Mouse (Mus musculus): Measurements from ENCODE around the gene Snx9. TPM values are rescaled to one million over a fixed set of nuclear protein-coding genes. Genes with fewer than 3 reads are reported as not detected.

Gene Snx9
- total RNA-seq, 4 experiments from 2014 or later = 14.5 to 16.2 (median 15.0) TPM

DNA sequence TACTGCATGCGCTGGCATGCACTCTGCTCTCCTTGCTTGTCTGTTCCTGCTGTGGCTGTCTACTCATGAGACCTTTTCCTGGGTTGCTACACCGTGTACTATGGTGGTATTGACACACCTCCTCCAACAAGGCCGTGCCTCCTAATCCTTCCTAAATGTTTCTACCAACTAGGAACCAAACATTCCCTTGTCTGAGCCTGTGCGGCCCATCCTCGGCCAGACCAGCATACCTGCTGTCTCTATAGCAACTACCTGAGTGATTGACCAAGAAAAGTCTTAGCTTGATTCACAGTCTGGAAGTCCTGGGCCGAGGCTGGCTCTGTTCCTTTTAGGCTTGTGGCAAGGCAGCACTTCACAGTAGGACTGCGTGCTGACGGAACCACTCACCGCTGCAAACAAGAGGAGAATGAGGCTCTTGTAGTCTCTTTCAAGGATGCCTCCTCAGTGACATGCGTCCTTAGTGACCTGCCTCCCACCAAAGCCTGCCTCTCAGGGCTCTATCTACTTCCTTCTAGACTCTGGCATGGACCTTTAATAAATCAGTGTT lies 36.6 kb downstream of the Snx9 start:
- no peak for DNase-seq (ENCODE audit: low spot score in 2 of 2)

- DNase-seq (ENCODE audit: low spot score in 2 of 2) = no peak
These were observed 37.7 kb downstream of the Snx9 start for GRCm38 (mm10) chr17:5878878-5879277.

GRCm38 (mm10) chr17:5885474-5885873 lies 44.3 kb downstream of the Snx9 start:
- no peak for DNase-seq (ENCODE audit: low spot score in 2 of 2)

- DNase-seq (ENCODE audit: low spot score in 2 of 2) = no peak
These were observed 45.2 kb downstream of the Snx9 start for GRCm38 (mm10) chr17:5886181-5886810.

DNA sequence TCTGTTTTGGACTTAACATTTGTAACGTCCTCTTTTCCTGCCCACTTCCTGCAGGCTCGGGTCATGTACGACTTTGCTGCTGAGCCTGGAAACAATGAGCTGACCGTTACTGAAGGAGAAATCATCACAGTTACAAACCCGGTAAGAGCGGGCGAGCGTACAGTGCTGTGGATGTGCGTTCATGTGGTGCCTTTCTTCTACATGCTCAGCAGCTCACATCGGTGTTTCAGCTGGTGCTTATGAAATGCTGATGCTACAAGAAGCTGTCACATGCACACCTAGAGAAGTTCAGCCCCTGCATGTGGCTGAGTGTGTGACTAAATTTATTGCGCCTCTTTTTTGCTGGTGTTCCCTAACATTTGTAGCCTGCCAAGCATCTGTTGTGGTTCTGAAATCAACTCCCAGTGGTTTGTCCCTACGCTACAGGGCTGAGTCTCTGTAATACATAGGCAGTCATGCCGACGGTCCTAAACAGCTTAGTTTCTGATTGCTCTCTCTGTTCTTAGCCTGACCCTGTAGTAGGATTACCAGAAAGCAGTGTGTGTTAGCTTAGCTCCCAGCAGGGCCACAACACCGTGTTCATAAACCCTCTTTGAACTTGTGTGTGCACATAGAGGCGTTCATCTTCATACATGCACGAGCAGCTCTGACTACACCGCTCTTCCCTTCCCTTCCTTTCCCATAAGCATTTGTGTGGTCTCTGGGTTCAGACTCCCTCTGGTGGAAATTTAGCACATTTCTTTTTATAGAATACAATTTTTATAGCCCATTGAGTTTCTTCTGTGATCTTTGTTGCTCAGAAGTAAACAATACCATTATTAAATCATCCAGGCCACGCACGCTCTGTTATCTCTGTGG lies 46.0 kb downstream of the Snx9 start:
- peak; percentile 18 to 24 for DNase-seq (ENCODE audit: low spot score in 2 of 2)

- peak; percentile 30 to 70 for DNase-seq (ENCODE audit: low spot score in 2 of 2)
These were observed 49.3 kb downstream of the Snx9 start for GRCm38 (mm10) chr17:5890429-5890828.

- DNase-seq (ENCODE audit: low spot score in 2 of 2) = no peak
These were observed 51.0 kb downstream of the Snx9 start for GRCm38 (mm10) chr17:5891933-5892683.

- no peak for DNase-seq (ENCODE audit: low spot score in 2 of 2)
These were observed 52.0 kb downstream of the Snx9 start for GRCm38 (mm10) chr17:5893092-5893491.

GRCm38 (mm10) chr17:5893574-5894148 lies 52.5 kb downstream of the Snx9 start:
- DNase-seq (ENCODE audit: low spot score in 2 of 2) = no peak

DNA sequence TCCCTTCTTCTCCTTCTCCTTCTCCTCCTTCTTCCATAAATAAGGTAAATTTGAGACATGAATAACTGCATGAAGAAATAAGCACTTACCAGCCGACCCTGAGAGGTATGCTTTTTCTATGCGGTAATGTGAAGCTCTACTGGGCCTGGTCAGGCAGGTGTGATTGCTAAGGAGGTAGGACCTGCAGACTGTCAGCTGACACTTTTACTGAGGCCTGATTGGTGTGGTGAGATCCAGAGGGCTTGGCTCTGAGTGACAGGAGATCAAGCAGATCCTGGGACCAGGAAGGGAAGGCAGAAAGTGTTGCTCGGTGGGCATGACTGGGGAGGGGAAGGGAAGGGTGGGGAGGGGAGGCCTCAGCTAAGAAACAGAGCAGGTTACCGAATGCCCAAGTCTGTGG lies 54.9 kb downstream of the Snx9 start:
- DNase-seq (ENCODE audit: low spot score in 2 of 2) = no peak

- no peak for DNase-seq (ENCODE audit: low spot score in 2 of 2)
These were observed 55.5 kb downstream of the Snx9 start for GRCm38 (mm10) chr17:5896607-5897006.

GRCm38 (mm10) chr17:5897326-5898200 lies 56.4 kb downstream of the Snx9 start:
- no peak for DNase-seq (ENCODE audit: low spot score in 2 of 2)

DNA sequence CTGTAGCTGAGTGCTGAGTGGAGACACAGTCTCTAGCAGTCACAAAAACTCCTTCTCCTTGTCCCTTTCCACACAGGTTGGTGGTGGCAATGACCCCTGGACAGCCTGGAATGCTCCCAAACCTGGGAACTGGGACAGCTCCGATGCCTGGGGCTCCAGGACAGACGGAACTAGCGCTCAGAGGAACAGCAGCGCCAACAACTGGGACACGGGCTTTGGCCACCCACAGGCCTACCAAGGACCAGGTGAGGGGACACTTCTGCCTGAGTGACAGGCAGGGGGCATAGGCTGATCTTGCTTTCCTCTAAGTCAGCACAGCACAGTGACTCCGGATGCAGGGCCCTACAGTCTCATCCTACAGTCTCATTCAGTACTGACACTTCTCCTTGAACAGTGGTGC lies 58.1 kb downstream of the Snx9 start:
- DNase-seq (ENCODE audit: low spot score in 2 of 2) = no peak

DNA sequence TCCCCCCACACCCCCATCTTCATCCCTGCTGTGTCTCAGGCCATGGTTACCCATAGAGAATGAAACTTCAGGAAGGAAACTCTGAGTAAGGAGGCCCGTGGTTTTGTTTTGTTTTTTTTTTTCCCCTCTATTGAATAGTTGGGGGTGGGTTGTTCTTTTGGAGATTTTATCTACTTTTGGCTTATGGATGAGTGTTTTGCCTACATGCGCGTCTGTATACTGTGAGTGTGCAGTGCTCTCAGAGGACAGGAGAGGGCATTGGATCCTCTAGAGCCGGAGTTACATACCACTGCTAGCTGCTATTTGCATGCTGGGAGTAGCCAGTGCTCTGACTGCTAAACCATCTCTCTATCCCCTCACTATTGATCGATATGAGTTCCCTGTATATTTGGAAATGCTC lies 60.3 kb downstream of the Snx9 start:
- DNase-seq (ENCODE audit: low spot score in 2 of 2) = no peak

GRCm38 (mm10) chr17:5903630-5904301 lies 62.6 kb downstream of the Snx9 start:
- DNase-seq (ENCODE audit: low spot score in 2 of 2) = no peak

DNA sequence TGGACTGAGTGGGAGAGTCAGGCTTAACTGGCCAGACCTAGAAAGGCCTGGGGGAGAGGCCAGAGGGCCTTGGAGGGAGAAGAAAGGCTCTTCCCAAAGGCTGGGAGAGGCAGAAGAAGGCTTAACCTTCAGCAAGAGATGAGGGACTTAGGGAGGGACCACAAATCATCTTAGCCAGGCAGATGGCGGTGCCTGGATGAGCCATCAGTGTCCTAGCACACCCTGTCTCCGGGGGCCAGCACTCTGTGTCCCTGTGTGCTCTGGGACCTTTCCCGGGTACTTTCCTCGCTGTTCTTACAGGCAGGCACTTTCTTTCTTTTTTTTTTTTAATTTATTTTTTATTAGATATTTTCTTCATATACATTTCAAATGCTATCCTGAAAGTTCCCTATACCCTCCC lies 68.6 kb downstream of the Snx9 start:
- DNase-seq (ENCODE audit: low spot score in 2 of 2) = no peak

- DNase-seq (ENCODE audit: low spot score in 2 of 2) = peak; percentile 27 to 55
These were observed 70.5 kb downstream of the Snx9 start for GRCm38 (mm10) chr17:5911591-5911990.

DNA sequence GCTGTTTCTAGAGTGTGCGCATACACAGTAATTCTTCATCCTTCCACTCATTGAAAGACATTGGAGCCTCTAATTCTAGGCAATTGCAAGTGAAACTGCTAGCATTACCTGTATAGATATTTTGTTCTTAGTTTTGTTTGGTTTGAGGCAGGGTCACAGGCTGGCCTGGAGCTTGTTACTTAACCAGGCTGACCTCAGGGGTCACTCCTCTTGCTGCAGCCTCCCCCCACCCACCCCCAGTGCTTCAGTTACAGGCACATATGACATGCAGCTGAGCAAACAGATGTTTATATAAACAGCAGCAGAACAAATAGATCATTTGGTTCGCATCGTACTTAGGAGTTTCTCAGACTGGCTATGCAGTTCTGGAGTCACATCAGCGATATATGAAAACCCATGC lies 71.7 kb downstream of the Snx9 start:
- DNase-seq (ENCODE audit: low spot score in 2 of 2) = no peak

DNA sequence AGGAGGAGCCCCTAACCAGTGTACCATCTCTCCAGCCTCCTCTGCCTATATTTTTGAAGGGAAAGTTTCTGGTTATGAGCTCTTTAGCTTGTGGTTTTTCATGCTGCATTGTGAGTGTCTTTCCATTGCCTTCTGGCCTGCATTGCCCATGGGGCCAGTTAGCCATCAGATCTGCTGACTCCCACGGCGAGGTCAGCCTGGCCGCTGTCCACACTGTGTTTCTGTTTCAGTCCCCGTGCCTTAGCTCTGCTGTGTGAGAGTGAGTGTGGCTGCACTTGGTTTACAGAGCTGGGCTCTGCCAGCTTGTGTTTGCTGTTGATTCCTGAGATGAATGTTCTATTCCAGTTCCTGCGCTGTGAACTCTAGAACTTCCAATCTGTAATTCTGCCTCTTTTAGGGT lies 73.1 kb downstream of the Snx9 start:
- no peak for DNase-seq (ENCODE audit: low spot score in 2 of 2)

- DNase-seq (ENCODE audit: low spot score in 2 of 2) = no peak
These were observed 80.8 kb downstream of the Snx9 start for GRCm38 (mm10) chr17:5921954-5922353.

All from left cerebral cortex, adult 8-10 months (tissue).